Mouse (Mus musculus) kidney, postnatal 36 days (tissue): ENCODE results near the gene Olfr1432.
"Not testable (repeated sequence)": the region's sequence is repeated elsewhere in the genome, so short reads cannot be mapped to it uniquely, and the experiment has no call there.

Experiments used
- DNase-seq, 2 experiments: peaks; one replicate each; pipeline ENCODE4 v3.0.0; 2021 to 2022; ENCODE audit warnings: mixed read lengths in 2 of 2

The Olfr1432 gene

GRCm38 (mm10) chr19:12232496-12232895, at the start of gene Olfr1432:
Gene Olfr1432 (minus strand): TSS chr19:12232596.
- not testable (repeated sequence) for DNase-seq

DNA sequence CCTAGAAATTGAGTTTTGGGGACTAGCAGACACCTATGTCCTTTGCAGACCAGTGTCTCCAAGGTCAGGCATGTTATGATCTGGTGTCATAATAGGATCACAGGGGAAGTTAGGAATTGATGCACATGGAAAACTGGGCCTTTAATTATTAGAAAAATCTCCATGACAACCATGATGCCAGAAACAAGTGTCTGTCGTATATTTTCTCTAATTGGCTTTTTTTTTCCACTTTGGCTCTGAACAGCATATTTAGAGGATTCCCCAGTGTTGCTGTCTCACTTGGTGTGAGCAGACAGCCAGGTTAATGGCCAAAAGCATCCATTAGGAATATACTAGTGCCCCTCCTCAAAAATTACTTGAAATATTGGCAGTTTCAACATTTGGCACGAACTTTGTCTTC, 47.2 kb upstream of the Olfr1432 start, which contains the start of gene Olfr1434:
Gene Olfr1434, plus strand, starts transcription at position 301 of the 400 bp plus-strand sequence.
- DNase-seq = no peak

- no peak for DNase-seq
Observed at GRCm38 (mm10) chr19:12260732-12261131, 28.3 kb upstream of the Olfr1432 start, which contains the start of gene Olfr235. Gene Olfr235 (plus strand): TSS chr19:12261032.

DNA sequence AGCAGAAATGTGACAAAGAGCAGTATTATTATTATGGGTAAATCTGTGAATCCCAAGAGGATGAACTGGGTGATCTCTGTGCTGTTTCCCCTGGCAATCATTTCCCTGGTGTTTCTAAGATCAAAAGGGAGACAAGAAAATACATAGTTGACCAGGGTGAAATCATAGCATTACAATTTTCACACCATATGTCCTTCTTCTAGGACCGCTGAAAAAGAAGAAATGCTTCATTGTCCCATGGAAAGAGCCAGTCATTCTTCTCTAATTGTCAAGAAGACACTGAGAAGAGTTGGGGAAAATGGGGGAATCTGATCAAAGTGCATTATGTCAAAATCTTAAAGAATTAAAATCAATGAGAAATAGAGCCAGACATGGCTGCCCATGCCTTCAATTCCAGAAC, 9.2 kb upstream of the Olfr1432 start, which contains the start of gene Olfr262:
Gene Olfr262, minus strand, starts transcription at position 101 of the 400 bp plus-strand sequence.
- no peak for DNase-seq

- no peak for DNase-seq
Observed at GRCm38 (mm10) chr19:12200334-12200733, 32.1 kb downstream of the Olfr1432 start, which contains the start of gene Olfr1431. Gene Olfr1431 (plus strand): TSS chr19:12200634.

- not testable (repeated sequence) for DNase-seq
Observed at GRCm38 (mm10) chr19:12199076-12199475, 33.3 kb downstream of the Olfr1432 start.
